9 mouse cellular contexts compared by ENCODE assay signal in the genomic region with DNA sequence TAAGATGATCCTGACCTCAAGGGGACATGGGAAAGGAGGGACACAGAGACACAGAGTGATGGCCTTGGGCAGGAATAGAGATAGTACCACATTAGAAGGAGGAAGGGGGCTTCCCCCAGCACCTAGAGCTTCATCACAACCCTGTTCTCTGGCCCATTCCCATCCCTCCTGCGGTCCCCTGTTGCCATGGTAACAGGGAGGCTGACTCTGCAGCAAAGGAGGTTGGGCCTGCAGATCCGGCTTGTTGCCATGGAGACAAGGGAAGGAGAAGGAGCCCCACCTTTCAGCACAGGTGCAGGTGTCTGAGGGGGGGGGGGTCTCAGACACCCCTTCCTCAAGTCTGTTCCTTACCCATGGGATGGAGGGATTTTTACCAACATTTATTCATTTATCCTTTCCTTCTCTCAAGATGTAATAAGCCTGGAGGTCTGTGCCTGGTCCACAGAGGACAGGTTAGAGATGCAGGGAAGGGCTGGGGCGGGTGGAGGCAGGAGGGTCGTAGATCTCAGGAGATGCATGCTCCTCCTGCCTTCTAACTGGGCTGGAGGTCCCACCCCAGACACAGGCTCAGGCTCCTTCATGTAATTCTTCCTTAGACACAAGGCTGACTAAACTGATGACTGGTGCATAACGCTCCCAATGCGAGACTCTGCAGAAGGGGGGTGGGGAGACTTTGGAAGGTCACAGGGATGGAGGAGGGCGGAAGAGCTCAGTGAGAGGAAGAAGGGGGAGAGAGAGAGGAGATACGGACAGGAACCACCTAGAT. TPM values are rescaled to one million over a fixed set of nuclear protein-coding genes. Genes with fewer than 3 reads are reported as not detected.
DNase-seq lines count a peak whose midpoint lies in the region; ATAC-seq and TF ChIP-seq lines count a peak whose summit lies in the region.
"Had no signal": no experiment of that assay in that cellular context is flagged by ENCODE, and none has a peak within 500 bp of the region (broad histone marks: within the 10 kb centered on the region; RNA-seq: fewer than 3 reads in every experiment).

No protein-coding gene starts in this region.

- H3K27me3 ChIP-seq in cerebellum, adult 2 months (ENCODE audit: control insufficient read depth, insufficient read depth, low read length): no peaks in the 10 kb centered on the region
- H3K27me3 ChIP-seq in embryonic facial prominence, embryonic 14.5 days (replicated peaks; ENCODE audit: control insufficient read depth, insufficient read depth, low read length): peaks cover 87% of the 10 kb centered on the region
- peaks cover 12% of the 10 kb centered on the region for H3K27me3 ChIP-seq in neural tube, embryonic 15.5 days (replicated peaks)
- H3K27me3 ChIP-seq in liver, embryonic 11.5 days (replicated peaks; ENCODE audit: control insufficient read depth, insufficient read depth, low read length): peaks cover 90% of the 10 kb centered on the region

- H3K4me1 ChIP-seq in cerebellum, adult 2 months (ENCODE audit: control insufficient read depth, insufficient read depth, low read length): peaks cover 27% of the 10 kb centered on the region
- peaks cover 4% of the 10 kb centered on the region; the same call in 1 of the 2 replicates for H3K4me1 ChIP-seq in embryonic facial prominence, embryonic 14.5 days (ENCODE audit: control insufficient read depth, insufficient read depth, low read length)
- peaks cover 71% of the 10 kb centered on the region for H3K4me1 ChIP-seq in neural tube, embryonic 15.5 days
- H3K4me1 ChIP-seq in liver, embryonic 11.5 days (replicated peaks; ENCODE audit: control insufficient read depth, insufficient read depth, low read length): peaks cover 11% of the 10 kb centered on the region

- no peak for ATAC-seq in embryonic facial prominence, embryonic 14.5 days (ENCODE audit: low read depth)
- ATAC-seq in neural tube, embryonic 15.5 days (ENCODE audit: low FRiP score): peak; percentile 48
- no peak for ATAC-seq in liver, embryonic 11.5 days (replicated peaks; ENCODE audit: low FRiP score)

- peaks cover 8% of the 10 kb centered on the region; the same call in 1 of the 2 replicates for H3K36me3 ChIP-seq in embryonic facial prominence, embryonic 14.5 days (ENCODE audit: control insufficient read depth, insufficient read depth, low read length)
- peaks cover 7% of the 10 kb centered on the region for H3K36me3 ChIP-seq in neural tube, embryonic 15.5 days
- no peaks in the 10 kb centered on the region for H3K36me3 ChIP-seq in liver, embryonic 11.5 days (ENCODE audit: control insufficient read depth, insufficient read depth, low read length)

- TF ChIP-seq CTCF in cerebellum, adult 2 months (IDR thresholded peaks at IDR 0.05; ENCODE audit: borderline replicate concordance, insufficient read depth, low read depth, low read length): no peak

- 15% methylated on average over 8 of the region's 8 CpGs for WGBS in cerebellum, adult 2 months
- WGBS in embryonic facial prominence, embryonic 14.5 days: 21% methylated on average over 8 of the region's 8 CpGs
- 6% methylated on average over 8 of the region's 8 CpGs for WGBS in neural tube, embryonic 15.5 days
- WGBS in liver, embryonic 11.5 days: 34% methylated on average over 8 of the region's 8 CpGs

- DNase-seq in cerebellum, adult 2 months: peak; percentile 75 to 86
- peak; percentile 46 for DNase-seq in embryonic facial prominence, embryonic 14.5 days (ENCODE audit: low spot score)
- DNase-seq in left cerebral cortex, adult 11 months (ENCODE audit: low spot score): peak; percentile 67
- DNase-seq in liver, embryonic 11.5 days (ENCODE audit: low spot score): no peak
- no peak for DNase-seq in Muller cell, postnatal 12 days (ENCODE audit: inconsistent ontology term)
- DNase-seq in lung, postnatal 25 days (ENCODE audit: low spot score): no peak
- DNase-seq in testis, postnatal 10 days (ENCODE audit: low spot score): no peak

- H3K4me2 ChIP-seq in embryonic facial prominence, embryonic 14.5 days (ENCODE audit: low read depth, low read length): no peak overlapping the region
- peak overlapping the region; percentile 57 for H3K4me2 ChIP-seq in neural tube, embryonic 15.5 days
- H3K4me2 ChIP-seq in liver, embryonic 11.5 days: no peak overlapping the region
- H3K4me2 ChIP-seq: limb, embryonic 13.5 days had no signal

- H3K27ac ChIP-seq in cerebellum, adult 2 months (ENCODE audit: insufficient read depth, low read length): peak overlapping the region; percentile 60
- H3K27ac ChIP-seq in embryonic facial prominence, embryonic 14.5 days (replicated peaks; ENCODE audit: low read depth, low read length): no peak overlapping the region
- peak overlapping the region; percentile 95 for H3K27ac ChIP-seq in neural tube, embryonic 15.5 days (replicated peaks)
- no peak overlapping the region for H3K27ac ChIP-seq in liver, embryonic 11.5 days (ENCODE audit: low read depth, low read length)
- H3K27ac ChIP-seq: limb, embryonic 13.5 days had no signal

- H3K9me3 ChIP-seq in embryonic facial prominence, embryonic 14.5 days (ENCODE audit: control insufficient read depth, low read length): no peaks in the 10 kb centered on the region
- no peaks in the 10 kb centered on the region for H3K9me3 ChIP-seq in neural tube, embryonic 15.5 days (replicated peaks)
- no peaks in the 10 kb centered on the region for H3K9me3 ChIP-seq in liver, embryonic 11.5 days (ENCODE audit: control insufficient read depth, low read length)
- H3K9me3 ChIP-seq: limb, embryonic 13.5 days had no signal

- peak overlapping the region; percentile 57 for H3K4me3 ChIP-seq in cerebellum, adult 2 months (replicated peaks; ENCODE audit: insufficient read depth, low read depth, low read length)
- no peak overlapping the region for H3K4me3 ChIP-seq in embryonic facial prominence, embryonic 14.5 days (ENCODE audit: low read depth, low read length)
- peak overlapping the region; percentile 23; the same call in 1 of the 2 replicates for H3K4me3 ChIP-seq in neural tube, embryonic 15.5 days (replicated peaks)
- no peak overlapping the region for H3K4me3 ChIP-seq in liver, embryonic 11.5 days (ENCODE audit: low read depth, low read length)
- H3K4me3 ChIP-seq: limb, embryonic 13.5 days had no signal

- H3K9ac ChIP-seq in embryonic facial prominence, embryonic 14.5 days (ENCODE audit: low read depth, low read length): no peak overlapping the region
- peak overlapping the region; percentile 56 for H3K9ac ChIP-seq in neural tube, embryonic 15.5 days (replicated peaks)
- no peak overlapping the region for H3K9ac ChIP-seq in liver, embryonic 11.5 days (ENCODE audit: low read depth, low read length)
- H3K9ac ChIP-seq: limb, embryonic 13.5 days had no signal

- TF ChIP-seq POLR2A in cerebellum, adult 2 months (IDR thresholded peaks at IDR 0.05; ENCODE audit: borderline replicate concordance, insufficient read depth, low read length): no peak

RNA-seq across cellular contexts. Expression of a gene that starts 2.0 kb away (rescaled TPM):
- polyA plus RNA-seq in cerebellum, adult 2 months (2012; rRNA removed): 1,466 and 1,473 TPM in 2 replicates
- polyA plus RNA-seq in embryonic facial prominence, embryonic 14.5 days (2014; fragmentation: Nextera tagmentation; extraction: Ambion mirVana): 7.2 and 9.0 TPM in 2 replicates
- polyA plus RNA-seq in neural tube, embryonic 15.5 days (2015; fragmentation: Nextera tagmentation; extraction: Ambion mirVana): 538 and 586 TPM in 2 replicates
- 1.4 and 1.5 TPM in 2 replicates for polyA plus RNA-seq in liver, embryonic 11.5 days (2014; fragmentation: Nextera tagmentation; extraction: Ambion mirVana)

RNA-seq across cellular contexts. Expression of a gene that starts 35.2 kb away (rescaled TPM):
- polyA plus RNA-seq in cerebellum, adult 2 months (2012; rRNA removed): 637 and 648 TPM in 2 replicates
- 218 and 219 TPM in 2 replicates for polyA plus RNA-seq in embryonic facial prominence, embryonic 14.5 days (2014; fragmentation: Nextera tagmentation; extraction: Ambion mirVana)
- polyA plus RNA-seq in neural tube, embryonic 15.5 days (2015; fragmentation: Nextera tagmentation; extraction: Ambion mirVana): 297 and 336 TPM in 2 replicates
- polyA plus RNA-seq in liver, embryonic 11.5 days (2014; fragmentation: Nextera tagmentation; extraction: Ambion mirVana): 91.3 and 101 TPM in 2 replicates

Comparison
In these comparisons a context has a peak if more than half of its experiments do, and no peak if none do; other contexts are left out.
1. DNase-seq: peak in cerebellum, adult 2 months (2 of 2), embryonic facial prominence, embryonic 14.5 days (single experiment) and left cerebral cortex, adult 11 months (single experiment); none in liver, embryonic 11.5 days (single experiment), Muller cell, postnatal 12 days (single experiment), lung, postnatal 25 days (single experiment) and testis, postnatal 10 days (single experiment).
2. H3K27ac ChIP-seq: peak in cerebellum, adult 2 months (single experiment) and neural tube, embryonic 15.5 days (single experiment); none in embryonic facial prominence, embryonic 14.5 days (single experiment) and liver, embryonic 11.5 days (single experiment).
3. H3K4me3 ChIP-seq: peak in cerebellum, adult 2 months (single experiment) and neural tube, embryonic 15.5 days (single experiment); none in embryonic facial prominence, embryonic 14.5 days (single experiment) and liver, embryonic 11.5 days (single experiment).
4. RNA of a gene that starts 2.0 kb away (polyA plus RNA-seq): 1,466 to 1,473 TPM in cerebellum, adult 2 months and 538 to 586 TPM in neural tube, embryonic 15.5 days; 7.2 to 9.0 TPM in embryonic facial prominence, embryonic 14.5 days and 1.4 to 1.5 TPM in liver, embryonic 11.5 days; every median in the first group is over 10 times any median in the second.